Mouse (Mus musculus): ENCODE measurements around the gene Map4k3. TPM values are rescaled to one million over a fixed set of nuclear protein-coding genes. Genes with fewer than 3 reads are reported as not detected.

The Map4k3 gene
- polyA plus RNA-seq, 1 experiment, result 52.5 TPM

DNA sequence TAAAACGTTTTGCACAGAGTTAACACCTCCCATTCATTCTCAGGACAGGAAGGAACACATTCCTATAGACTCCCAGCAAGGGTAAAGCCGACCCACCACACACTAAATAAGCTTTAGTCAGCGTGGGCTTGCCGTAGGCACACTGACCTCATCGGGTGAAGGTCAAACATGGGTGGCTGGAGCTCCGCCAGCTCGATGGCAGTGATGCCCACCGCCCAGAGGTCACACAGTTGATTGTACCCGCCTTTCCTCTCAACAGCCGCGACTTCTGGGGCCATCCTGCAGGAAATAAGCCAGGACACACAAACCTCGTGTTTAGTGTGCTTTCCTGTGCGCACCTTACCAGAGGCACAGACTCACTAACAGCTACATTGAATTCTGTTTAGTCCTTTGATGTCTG lies 83.7 kb downstream of the Map4k3 start:
- H3K9ac ChIP-seq (ENCODE audit: low read depth, poor library complexity, severe bottlenecking), result no peak overlapping the region
- H3K27me3 ChIP-seq (ENCODE audit: control insufficient read depth, insufficient read depth, low read length, poor library complexity, severe bottlenecking), result no peaks in the 10 kb centered on the region
- H3K9me3 ChIP-seq (replicated peaks; ENCODE audit: control insufficient read depth, insufficient read depth, low read length, poor library complexity, severe bottlenecking), result no peaks in the 10 kb centered on the region
- H3K4me1 ChIP-seq (ENCODE audit: control insufficient read depth, insufficient read depth, low read length), result no peaks in the 10 kb centered on the region
- H3K4me3 ChIP-seq (ENCODE audit: low read depth, low read length), result no peak overlapping the region
- no peak for TF ChIP-seq POLR2A (IDR thresholded peaks at IDR 0.05; ENCODE audit: insufficient read depth, low read length)
- no peak for TF ChIP-seq CTCF (IDR thresholded peaks at IDR 0.05; ENCODE audit: low read depth, low read length)
- no peak for TF ChIP-seq EP300 (IDR thresholded peaks at IDR 0.05; ENCODE audit: insufficient read depth, low read depth, low read length)
- no peak overlapping the region for H3K27ac ChIP-seq (ENCODE audit: insufficient read depth, low read length)
- H3K36me3 ChIP-seq (ENCODE audit: control insufficient read depth, insufficient read depth, low read length, poor library complexity, severe bottlenecking), result peaks cover 11% of the 10 kb centered on the region

DNA sequence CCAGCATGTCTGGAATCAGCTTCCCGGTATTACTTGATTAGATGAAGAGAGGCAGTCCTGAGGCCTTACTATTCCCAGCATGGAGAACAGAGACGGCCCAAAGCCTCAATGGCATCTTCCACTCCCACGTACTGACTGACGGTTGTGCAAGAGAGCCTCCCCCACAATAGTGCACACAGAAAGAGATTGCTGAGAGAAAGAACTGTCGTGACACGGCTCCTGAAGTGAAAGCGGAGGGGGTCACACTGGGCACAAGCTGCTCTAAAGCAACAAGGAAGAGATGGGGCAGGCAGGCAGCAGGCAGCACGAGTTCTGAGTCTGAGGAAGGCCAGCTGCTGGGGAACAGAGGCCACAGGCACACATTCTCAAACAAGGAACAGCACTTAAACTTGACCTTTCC lies 90.2 kb downstream of the Map4k3 start:
- TF ChIP-seq EP300 (IDR thresholded peaks at IDR 0.05; ENCODE audit: insufficient read depth, low read depth, low read length), result no peak
- no peak for TF ChIP-seq POLR2A (IDR thresholded peaks at IDR 0.05; ENCODE audit: insufficient read depth, low read length)
- no peak for TF ChIP-seq CTCF (IDR thresholded peaks at IDR 0.05; ENCODE audit: low read depth, low read length)
- Histone ChIP-seq H3K4me1 (ENCODE audit: control insufficient read depth, insufficient read depth, low read length) (peaks cover 3% of the 10 kb centered on the region), H3K27me3 (ENCODE audit: control insufficient read depth, insufficient read depth, low read length, poor library complexity, severe bottlenecking) (no peaks in the 10 kb centered on the region), H3K4me3 (ENCODE audit: low read depth, low read length) (no peak overlapping the region), H3K9ac (ENCODE audit: low read depth, poor library complexity, severe bottlenecking) (no peak overlapping the region), H3K9me3 (replicated peaks; ENCODE audit: control insufficient read depth, insufficient read depth, low read length, poor library complexity, severe bottlenecking) (0 out of 2 replicates have a peak, but pooled peaks cover 2% of the 10 kb centered on the region), H3K36me3 (ENCODE audit: control insufficient read depth, insufficient read depth, low read length, poor library complexity, severe bottlenecking) (peaks cover 4% of the 10 kb centered on the region; the same call in 1 of the 2 replicates), H3K27ac (ENCODE audit: insufficient read depth, low read length) (no peak overlapping the region)

DNA sequence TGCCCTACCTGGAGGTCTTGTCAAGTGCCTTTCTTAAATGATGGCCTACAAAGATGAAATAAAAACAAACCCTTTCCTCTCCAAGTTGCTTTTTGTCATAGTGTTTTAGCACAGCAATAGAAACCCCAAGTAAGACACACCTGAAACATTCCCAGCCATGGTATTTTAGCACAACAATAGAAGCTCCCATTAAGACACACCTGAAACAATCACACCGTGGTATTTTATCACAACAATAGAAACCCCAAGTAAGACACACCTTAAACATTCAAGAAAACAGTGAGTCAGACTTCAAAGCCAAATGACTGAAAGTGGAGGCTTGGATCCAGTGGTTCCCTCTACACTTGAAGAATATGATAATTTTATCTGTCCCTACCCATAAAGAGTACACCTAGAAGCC lies 92.5 kb downstream of the Map4k3 start:
- Histone ChIP-seq H3K4me3 (ENCODE audit: low read depth, low read length) (no peak overlapping the region), H3K9ac (ENCODE audit: low read depth, poor library complexity, severe bottlenecking) (no peak overlapping the region), H3K9me3 (replicated peaks; ENCODE audit: control insufficient read depth, insufficient read depth, low read length, poor library complexity, severe bottlenecking) (0 out of 2 replicates have a peak, but pooled peaks cover 2% of the 10 kb centered on the region), H3K27ac (ENCODE audit: insufficient read depth, low read length) (peak overlapping the region; percentile 94), H3K4me1 (ENCODE audit: control insufficient read depth, insufficient read depth, low read length) (peaks cover 3% of the 10 kb centered on the region), H3K27me3 (ENCODE audit: control insufficient read depth, insufficient read depth, low read length, poor library complexity, severe bottlenecking) (no peaks in the 10 kb centered on the region), H3K36me3 (ENCODE audit: control insufficient read depth, insufficient read depth, low read length, poor library complexity, severe bottlenecking) (peaks cover 2% of the 10 kb centered on the region; the same call in 1 of the 2 replicates)
- TF ChIP-seq CTCF (IDR thresholded peaks at IDR 0.05; ENCODE audit: low read depth, low read length), result no peak
- TF ChIP-seq POLR2A (IDR thresholded peaks at IDR 0.05; ENCODE audit: insufficient read depth, low read length), result no peak
- no peak for TF ChIP-seq EP300 (IDR thresholded peaks at IDR 0.05; ENCODE audit: insufficient read depth, low read depth, low read length)

DNA sequence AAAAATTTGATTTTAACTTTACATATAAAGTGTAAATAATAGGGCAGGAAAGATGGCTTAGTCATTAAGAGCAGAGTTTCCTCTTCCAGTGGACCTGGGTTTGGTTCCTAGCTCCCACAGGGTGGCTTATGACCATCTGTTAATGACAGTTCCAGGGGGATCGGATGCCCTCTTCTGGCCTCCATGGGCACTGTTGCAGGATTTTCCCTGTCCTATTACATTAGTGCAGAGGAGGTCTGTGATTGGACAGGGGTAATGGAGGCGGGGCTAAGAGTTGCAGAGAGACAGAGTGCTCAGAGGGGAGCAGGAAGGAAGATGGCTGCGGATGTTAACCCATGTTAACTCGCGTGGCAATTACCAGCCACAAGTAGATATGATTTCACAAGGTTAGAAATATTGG lies 95.4 kb downstream of the Map4k3 start:
- TF ChIP-seq CTCF (IDR thresholded peaks at IDR 0.05; ENCODE audit: low read depth, low read length) (peak; percentile 33), POLR2A (IDR thresholded peaks at IDR 0.05; ENCODE audit: insufficient read depth, low read length) (no peak), EP300 (IDR thresholded peaks at IDR 0.05; ENCODE audit: insufficient read depth, low read depth, low read length) (no peak)
- Histone ChIP-seq H3K27ac (ENCODE audit: insufficient read depth, low read length) (no peak overlapping the region), H3K27me3 (ENCODE audit: control insufficient read depth, insufficient read depth, low read length, poor library complexity, severe bottlenecking) (no peaks in the 10 kb centered on the region), H3K9ac (ENCODE audit: low read depth, poor library complexity, severe bottlenecking) (no peak overlapping the region), H3K4me1 (ENCODE audit: control insufficient read depth, insufficient read depth, low read length) (peaks cover 3% of the 10 kb centered on the region), H3K36me3 (ENCODE audit: control insufficient read depth, insufficient read depth, low read length, poor library complexity, severe bottlenecking) (0 out of 2 replicates have a peak, but pooled peaks cover 2% of the 10 kb centered on the region), H3K9me3 (replicated peaks; ENCODE audit: control insufficient read depth, insufficient read depth, low read length, poor library complexity, severe bottlenecking) (0 out of 2 replicates have a peak, but pooled peaks cover 2% of the 10 kb centered on the region), H3K4me3 (ENCODE audit: low read depth, low read length) (no peak overlapping the region)

DNA sequence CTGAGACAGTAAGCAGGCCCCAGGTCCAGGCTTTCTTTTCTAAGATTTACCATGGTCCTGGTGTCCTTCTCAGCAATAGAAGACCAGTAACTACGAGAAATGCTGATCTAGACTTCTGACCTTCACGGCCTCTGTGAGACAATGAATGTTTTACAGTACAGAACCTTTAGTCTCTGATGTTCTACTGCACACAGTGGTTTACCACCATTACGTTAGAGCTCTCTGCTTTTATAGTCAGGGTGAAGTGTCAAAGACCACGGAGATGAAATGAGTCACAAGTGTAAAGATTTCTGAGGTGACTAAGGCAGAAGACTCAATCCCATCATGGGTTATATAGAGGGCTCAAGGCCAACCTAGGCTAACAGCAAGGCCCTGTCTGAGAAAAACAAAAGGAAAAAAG lies 95.9 kb downstream of the Map4k3 start:
- no peak overlapping the region for H3K4me3 ChIP-seq (ENCODE audit: low read depth, low read length)
- H3K36me3 ChIP-seq (ENCODE audit: control insufficient read depth, insufficient read depth, low read length, poor library complexity, severe bottlenecking), result 0 out of 2 replicates have a peak, but pooled peaks cover 2% of the 10 kb centered on the region
- no peak overlapping the region for H3K27ac ChIP-seq (ENCODE audit: insufficient read depth, low read length)
- H3K4me1 ChIP-seq (ENCODE audit: control insufficient read depth, insufficient read depth, low read length), result peaks cover 3% of the 10 kb centered on the region
- TF ChIP-seq CTCF (IDR thresholded peaks at IDR 0.05; ENCODE audit: low read depth, low read length) (no peak), POLR2A (IDR thresholded peaks at IDR 0.05; ENCODE audit: insufficient read depth, low read length) (no peak), EP300 (IDR thresholded peaks at IDR 0.05; ENCODE audit: insufficient read depth, low read depth, low read length) (no peak)
- no peak overlapping the region for H3K9ac ChIP-seq (ENCODE audit: low read depth, poor library complexity, severe bottlenecking)
- H3K27me3 ChIP-seq (ENCODE audit: control insufficient read depth, insufficient read depth, low read length, poor library complexity, severe bottlenecking), result no peaks in the 10 kb centered on the region
- 0 out of 2 replicates have a peak, but pooled peaks cover 2% of the 10 kb centered on the region for H3K9me3 ChIP-seq (replicated peaks; ENCODE audit: control insufficient read depth, insufficient read depth, low read length, poor library complexity, severe bottlenecking)

DNA sequence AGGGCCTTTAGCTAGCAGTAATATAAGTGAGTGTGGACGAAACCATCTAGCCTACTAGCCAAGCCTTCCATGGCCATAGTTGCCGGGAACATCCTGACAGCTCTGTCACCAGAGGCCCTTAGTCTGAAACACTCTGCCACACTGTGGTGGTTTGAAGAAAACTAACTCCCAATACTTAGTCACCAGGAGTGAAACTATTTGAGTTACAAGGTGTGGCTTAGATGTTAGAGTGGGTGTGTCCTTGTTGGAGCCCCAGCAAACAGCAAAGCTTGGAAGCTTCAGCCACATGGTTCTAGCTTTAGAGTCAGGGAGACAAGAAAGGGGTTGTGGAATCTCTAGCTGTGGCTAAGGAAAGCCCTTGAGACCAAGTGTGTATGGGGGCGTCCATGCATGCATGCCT lies 97.3 kb downstream of the Map4k3 start:
- Histone ChIP-seq H3K4me3 (ENCODE audit: low read depth, low read length) (no peak overlapping the region), H3K27me3 (ENCODE audit: control insufficient read depth, insufficient read depth, low read length, poor library complexity, severe bottlenecking) (no peaks in the 10 kb centered on the region), H3K9me3 (replicated peaks; ENCODE audit: control insufficient read depth, insufficient read depth, low read length, poor library complexity, severe bottlenecking) (0 out of 2 replicates have a peak, but pooled peaks cover 2% of the 10 kb centered on the region), H3K4me1 (ENCODE audit: control insufficient read depth, insufficient read depth, low read length) (peaks cover 1% of the 10 kb centered on the region), H3K27ac (ENCODE audit: insufficient read depth, low read length) (no peak overlapping the region), H3K9ac (ENCODE audit: low read depth, poor library complexity, severe bottlenecking) (no peak overlapping the region), H3K36me3 (ENCODE audit: control insufficient read depth, insufficient read depth, low read length, poor library complexity, severe bottlenecking) (peaks cover 4% of the 10 kb centered on the region; the same call in 1 of the 2 replicates)
- TF ChIP-seq CTCF (IDR thresholded peaks at IDR 0.05; ENCODE audit: low read depth, low read length), result no peak
- no peak for TF ChIP-seq EP300 (IDR thresholded peaks at IDR 0.05; ENCODE audit: insufficient read depth, low read depth, low read length)
- TF ChIP-seq POLR2A (IDR thresholded peaks at IDR 0.05; ENCODE audit: insufficient read depth, low read length), result no peak

Data from ES-Bruce4 (cell line).